In genomic region chr12:52602471-52602870, GRCm38 (mm10) we compare ENCODE assay signal across 8 mouse cellular contexts.
DNase-seq lines count a peak whose midpoint lies in the region; ATAC-seq and TF ChIP-seq lines count a peak whose summit lies in the region.

No protein-coding gene starts in this region.

- H3K4me1 ChIP-seq in ES-Bruce4 (ENCODE audit: control insufficient read depth, insufficient read depth, low read length): peaks cover 2% of the 10 kb centered on the region
- peaks cover 9% of the 10 kb centered on the region; the same call in 1 of the 2 replicates for H3K4me1 ChIP-seq in forebrain, embryonic 16.5 days (replicated peaks; ENCODE audit: control insufficient read depth, insufficient read depth, low read length)

- TF ChIP-seq CTCF in ES-Bruce4 (IDR thresholded peaks at IDR 0.05; ENCODE audit: low read depth, low read length): no peak

- no peak for TF ChIP-seq POLR2A in ES-Bruce4 (IDR thresholded peaks at IDR 0.05; ENCODE audit: insufficient read depth, low read length)

- 26% methylated on average over 2 of the region's 2 CpGs for WGBS in forebrain, embryonic 16.5 days

- no peaks in the 10 kb centered on the region for H3K27me3 ChIP-seq in ES-Bruce4 (ENCODE audit: control insufficient read depth, insufficient read depth, low read length, poor library complexity, severe bottlenecking)
- H3K27me3 ChIP-seq in forebrain, embryonic 16.5 days (replicated peaks; ENCODE audit: control insufficient read depth, insufficient read depth, low read length): no peaks in the 10 kb centered on the region

- H3K4me3 ChIP-seq in ES-Bruce4 (ENCODE audit: low read depth, low read length): peak overlapping the region; percentile 98; the same call in 1 of the 2 replicates
- H3K4me3 ChIP-seq in forebrain, embryonic 16.5 days (replicated peaks; ENCODE audit: low read length): peak overlapping the region; percentile 97

- peak; percentile 41 for DNase-seq in 416B (ENCODE audit: low read depth)
- DNase-seq in kidney, postnatal 36 days: peak; percentile 26 to 46
- DNase-seq in retina, postnatal 1 day: peak; percentile 18
- no peak for DNase-seq in spleen, postnatal 36 days (ENCODE audit: low spot score in 2 of 2)
- DNase-seq in spleen, adult 12 weeks (ENCODE audit: low spot score): no peak
- DNase-seq in right cerebral cortex, postnatal 4 days: no peak

- no peaks in the 10 kb centered on the region for H3K36me3 ChIP-seq in ES-Bruce4 (ENCODE audit: control insufficient read depth, insufficient read depth, low read length, poor library complexity, severe bottlenecking)
- H3K36me3 ChIP-seq in forebrain, embryonic 16.5 days (ENCODE audit: control insufficient read depth, insufficient read depth): no peaks in the 10 kb centered on the region

- H3K27ac ChIP-seq in ES-Bruce4 (ENCODE audit: insufficient read depth, low read length): 0 out of 2 replicates have a peak overlapping the region, but pooled peaks have one; percentile 4
- H3K27ac ChIP-seq in forebrain, embryonic 16.5 days (ENCODE audit: low read length): no peak overlapping the region

- ATAC-seq in forebrain, embryonic 16.5 days: no peak

- peaks cover 19% of the 10 kb centered on the region for H3K9me3 ChIP-seq in ES-Bruce4 (replicated peaks; ENCODE audit: control insufficient read depth, insufficient read depth, low read length, poor library complexity, severe bottlenecking)
- H3K9me3 ChIP-seq in forebrain, embryonic 16.5 days (ENCODE audit: control insufficient read depth, low read length): no peaks in the 10 kb centered on the region

- no peak for TF ChIP-seq EP300 in ES-Bruce4 (IDR thresholded peaks at IDR 0.05; ENCODE audit: insufficient read depth, low read depth, low read length)

- no peak overlapping the region for H3K9ac ChIP-seq in ES-Bruce4 (ENCODE audit: low read depth, poor library complexity, severe bottlenecking)
- no peak overlapping the region; the same call in 1 of the 2 replicates for H3K9ac ChIP-seq in forebrain, embryonic 16.5 days (replicated peaks; ENCODE audit: low read depth, low read length)

- H3K4me2 ChIP-seq in forebrain, embryonic 16.5 days (ENCODE audit: low read length): peak overlapping the region; percentile 76

Comparison
In these comparisons a context has a peak if more than half of its experiments do, and no peak if none do; other contexts are left out.
1. DNase-seq: peak in 416B (single experiment), kidney, postnatal 36 days (2 of 2) and retina, postnatal 1 day (single experiment); none in spleen, postnatal 36 days (0 of 2), spleen, adult 12 weeks (single experiment) and right cerebral cortex, postnatal 4 days (single experiment).